Mouse (Mus musculus) bone marrow, adult 2 months (tissue): ENCODE data around the gene Klhl5.

Source experiments
- CTCF ChIP-seq: fragments of 200-500 bp; IDR thresholded peaks from 2 replicates; pipeline ENCODE4 v1.5.1; 2011; ENCODE audit warnings: low read length, control low read depth; ENCODE audit not compliant: control insufficient read depth, insufficient read depth
- POLR2A ChIP-seq: fragments of 200-500 bp; IDR thresholded peaks from 2 replicates; pipeline ENCODE4 v1.6.1; 2011; ENCODE audit warnings: low read depth, mild to moderate bottlenecking, control low read depth, low read length, borderline replicate concordance; ENCODE audit not compliant: control insufficient read depth

DNA sequence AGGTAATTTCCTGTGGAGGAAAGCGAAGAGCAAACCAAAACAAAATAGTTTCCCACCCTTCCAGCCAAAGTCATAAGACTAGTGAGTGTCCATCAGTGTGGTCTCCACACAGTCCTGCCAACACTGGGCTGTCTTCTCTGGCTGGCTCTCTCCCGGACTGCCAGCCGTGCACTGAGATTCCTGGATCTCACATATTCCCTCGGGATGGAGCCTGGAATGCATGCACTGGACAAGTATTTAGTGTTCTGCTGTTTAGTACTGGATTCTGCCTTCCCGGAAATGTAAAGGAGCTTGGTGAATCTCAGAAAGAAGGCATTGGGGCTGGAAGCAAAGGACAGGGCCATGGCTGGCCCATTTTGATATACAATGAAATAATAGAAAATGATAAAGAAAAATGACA, 55.7 kb downstream of the Klhl5 start:
- TF ChIP-seq POLR2A (no peak), CTCF (no peak)
